Mouse (Mus musculus): ENCODE data around the gene Arl14.

The Arl14 gene

GRCm38 (mm10) chr3:69271812-69272211 is 49.6 kb downstream of the Arl14 start:
- peak; percentile 92 for DNase-seq (ENCODE audit: low read depth)
